Mouse (Mus musculus) ES-E14 (cell line): ENCODE data around the gene Hhipl2.

ENCODE experiments used
- CHD2 ChIP-seq: IDR thresholded peaks from 2 replicates; pipeline ENCODE4 v1.6.1; 2014; ENCODE audit warnings: mild to moderate bottlenecking, low read depth, low read length, inconsistent platforms
- ZNF384 ChIP-seq: IDR thresholded peaks from 2 replicates; pipeline ENCODE4 v1.6.1; 2012; ENCODE audit warnings: low read depth, low read length, inconsistent platforms

GRCm38 (mm10) chr1:183424100-183424499 lies 6.1 kb downstream of the Hhipl2 start:
- TF ChIP-seq ZNF384 (no peak), CHD2 (no peak)
